Mouse (Mus musculus) heart, postnatal 4 days (tissue): ENCODE measurements around the gene Btg2. TPM values are rescaled to one million over a fixed set of nuclear protein-coding genes. Genes with fewer than 3 reads are reported as not detected.

Experiments
- DNase-seq: peaks from one replicate; pipeline ENCODE4 v3.0.0; 2021
- total RNA-seq, 2 experiments: library from RNA; stranded (reverse); gene quantifications; 2 replicates each; pipeline ENCODE4 v1.2.3; 2021

The Btg2 gene
- total RNA-seq, 2 experiments from 2014 or later, result 27.5 to 36.2 TPM

- DNase-seq, result peak; percentile 86
Observed at GRCm38 (mm10) chr1:134097956-134098725, 19.2 kb upstream of the Btg2 start.

GRCm38 (mm10) chr1:134097080-134097855, 18.3 kb upstream of the Btg2 start:
- no peak for DNase-seq

GRCm38 (mm10) chr1:134096264-134096934, 17.5 kb upstream of the Btg2 start:
- peak; percentile 74 for DNase-seq

- no peak for DNase-seq
Observed at GRCm38 (mm10) chr1:134095721-134096120, 16.8 kb upstream of the Btg2 start.

GRCm38 (mm10) chr1:134095033-134095612, 16.2 kb upstream of the Btg2 start:
- no peak for DNase-seq

GRCm38 (mm10) chr1:134093771-134094526, 15.0 kb upstream of the Btg2 start:
- peak; percentile 37 for DNase-seq

- peak; percentile 96 for DNase-seq
Observed at GRCm38 (mm10) chr1:134092852-134093770, 14.2 kb upstream of the Btg2 start.

- no peak for DNase-seq
Observed at GRCm38 (mm10) chr1:134092368-134092767, 13.4 kb upstream of the Btg2 start.

- no peak for DNase-seq
Observed at GRCm38 (mm10) chr1:134091851-134092250, 12.9 kb upstream of the Btg2 start.

- no peak for DNase-seq
Observed at GRCm38 (mm10) chr1:134089074-134089473, 10.2 kb upstream of the Btg2 start.

GRCm38 (mm10) chr1:134086811-134087398, 8.0 kb upstream of the Btg2 start:
- peak; percentile 70 for DNase-seq

GRCm38 (mm10) chr1:134086017-134086416, 7.1 kb upstream of the Btg2 start:
- no peak for DNase-seq

GRCm38 (mm10) chr1:134084128-134084527, 5.2 kb upstream of the Btg2 start:
- no peak for DNase-seq

GRCm38 (mm10) chr1:134083676-134084075, 4.8 kb upstream of the Btg2 start:
- DNase-seq, result no peak

GRCm38 (mm10) chr1:134082987-134083516, 4.1 kb upstream of the Btg2 start:
- DNase-seq, result peak; percentile 86

- no peak for DNase-seq
Observed at GRCm38 (mm10) chr1:134080881-134081450, 2.0 kb upstream of the Btg2 start.

- no peak for DNase-seq
Observed at GRCm38 (mm10) chr1:134080406-134080805, 1.5 kb upstream of the Btg2 start.

- peak; percentile 74 for DNase-seq
Observed at GRCm38 (mm10) chr1:134079477-134080163, 700 bp upstream of the Btg2 start.
